Mouse (Mus musculus): ENCODE measurements around the gene Lrrc63.
A peak's percentile ranks its signal among the peaks of the same experiment; 100 is the strongest.
"Not testable (repeated sequence)": the region's sequence is repeated elsewhere in the genome, so short reads cannot be mapped to it uniquely, and the experiment has no call there.

The Lrrc63 gene

DNA sequence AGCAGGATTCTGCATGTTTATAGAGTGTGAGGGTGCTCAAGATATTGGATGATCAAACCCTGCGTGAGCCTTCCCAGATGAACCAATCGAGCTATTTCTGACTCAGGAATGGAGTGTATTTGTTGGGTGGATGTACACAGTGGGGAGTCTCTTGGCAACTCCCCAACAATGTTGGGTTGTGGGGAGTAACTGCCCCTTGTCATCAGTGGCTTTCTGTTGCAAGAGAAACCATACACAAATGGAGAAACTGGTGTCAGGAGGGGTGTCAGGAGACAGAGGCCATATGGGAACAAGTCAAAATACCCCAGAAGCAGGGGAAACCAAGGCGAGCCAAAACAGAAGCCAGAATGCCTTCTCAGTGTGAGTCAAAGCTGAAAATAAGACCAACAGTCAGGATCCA is 20.5 kb upstream of the Lrrc63 start:
- Histone ChIP-seq H3K9me3 (ENCODE audit: low read length) (no peaks in the 10 kb centered on the region), H3K27me3 (ENCODE audit: insufficient read depth, low read length) (no peaks in the 10 kb centered on the region), H3K4me3 (replicated peaks; ENCODE audit: low read length) (no peak overlapping the region), H3K36me3 (ENCODE audit: insufficient read depth, low read length) (no peaks in the 10 kb centered on the region), H3K4me1 (replicated peaks; ENCODE audit: low read depth, low read length) (no peaks in the 10 kb centered on the region)
- TF ChIP-seq POU5F1 (IDR thresholded peaks at IDR 0.05; ENCODE audit: borderline replicate concordance, low read length) = no peak
- TF ChIP-seq CTCF (conservative IDR thresholded peaks at IDR 0.05; ENCODE audit: low read length) = no peak
- TF ChIP-seq NANOG (IDR thresholded peaks at IDR 0.05; ENCODE audit: borderline replicate concordance, low read length) = no peak

DNA sequence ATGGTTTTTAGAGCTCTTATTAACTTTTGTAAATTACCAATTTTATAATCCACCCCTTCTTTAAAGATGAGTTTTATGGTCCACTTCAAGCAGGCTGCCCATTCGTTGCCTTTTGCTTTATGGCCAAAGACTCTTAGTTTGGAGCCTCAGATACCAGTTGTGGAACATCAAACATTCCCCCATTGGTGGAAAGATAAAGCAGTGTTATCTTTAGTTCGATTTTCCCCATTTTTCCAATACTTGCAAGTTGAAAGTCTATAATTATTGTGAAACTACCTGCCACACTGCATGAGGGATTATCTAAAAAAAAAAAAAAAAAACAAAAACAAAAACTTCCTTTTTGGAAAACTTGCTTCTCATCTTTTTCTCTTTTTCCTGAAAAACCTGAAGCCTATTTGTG is 20.0 kb upstream of the Lrrc63 start:
- Histone ChIP-seq H3K4me1 (replicated peaks; ENCODE audit: low read depth, low read length) (no peaks in the 10 kb centered on the region), H3K36me3 (ENCODE audit: insufficient read depth, low read length) (no peaks in the 10 kb centered on the region), H3K9me3 (ENCODE audit: low read length) (no peaks in the 10 kb centered on the region), H3K4me3 (replicated peaks; ENCODE audit: low read length) (no peak overlapping the region), H3K27me3 (ENCODE audit: insufficient read depth, low read length) (no peaks in the 10 kb centered on the region)
- TF ChIP-seq CTCF (conservative IDR thresholded peaks at IDR 0.05; ENCODE audit: low read length) = no peak
- TF ChIP-seq NANOG (IDR thresholded peaks at IDR 0.05; ENCODE audit: borderline replicate concordance, low read length) = no peak
- no peak for TF ChIP-seq POU5F1 (IDR thresholded peaks at IDR 0.05; ENCODE audit: borderline replicate concordance, low read length)

DNA sequence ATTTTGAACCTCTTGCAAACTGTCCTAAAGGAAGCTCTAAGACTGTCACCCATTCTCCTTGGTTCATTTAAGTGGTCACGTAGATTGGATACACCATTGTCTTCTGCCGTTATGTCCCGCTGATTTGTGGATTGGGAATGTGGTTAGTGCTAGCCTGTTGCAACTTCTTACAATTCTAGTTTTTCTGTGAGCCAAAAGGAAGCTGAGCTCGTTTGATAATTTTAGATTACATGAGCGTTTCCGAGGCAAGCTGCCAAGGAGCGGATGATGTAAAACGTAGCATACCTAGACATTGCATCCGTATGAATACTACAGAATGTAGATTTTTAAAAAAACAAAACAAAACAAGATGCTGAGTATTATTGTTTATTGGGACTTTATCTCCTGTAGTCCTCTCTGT is 17.5 kb upstream of the Lrrc63 start:
- no peaks in the 10 kb centered on the region for H3K4me1 ChIP-seq (replicated peaks; ENCODE audit: low read depth, low read length)
- H3K4me3 ChIP-seq (replicated peaks; ENCODE audit: low read length) = no peak overlapping the region
- H3K9me3 ChIP-seq (ENCODE audit: low read length) = no peaks in the 10 kb centered on the region
- TF ChIP-seq POU5F1 (IDR thresholded peaks at IDR 0.05; ENCODE audit: borderline replicate concordance, low read length) = no peak
- no peak for TF ChIP-seq NANOG (IDR thresholded peaks at IDR 0.05; ENCODE audit: borderline replicate concordance, low read length)
- no peak for TF ChIP-seq CTCF (conservative IDR thresholded peaks at IDR 0.05; ENCODE audit: low read length)
- H3K36me3 ChIP-seq (ENCODE audit: insufficient read depth, low read length) = no peaks in the 10 kb centered on the region
- no peaks in the 10 kb centered on the region for H3K27me3 ChIP-seq (ENCODE audit: insufficient read depth, low read length)

DNA sequence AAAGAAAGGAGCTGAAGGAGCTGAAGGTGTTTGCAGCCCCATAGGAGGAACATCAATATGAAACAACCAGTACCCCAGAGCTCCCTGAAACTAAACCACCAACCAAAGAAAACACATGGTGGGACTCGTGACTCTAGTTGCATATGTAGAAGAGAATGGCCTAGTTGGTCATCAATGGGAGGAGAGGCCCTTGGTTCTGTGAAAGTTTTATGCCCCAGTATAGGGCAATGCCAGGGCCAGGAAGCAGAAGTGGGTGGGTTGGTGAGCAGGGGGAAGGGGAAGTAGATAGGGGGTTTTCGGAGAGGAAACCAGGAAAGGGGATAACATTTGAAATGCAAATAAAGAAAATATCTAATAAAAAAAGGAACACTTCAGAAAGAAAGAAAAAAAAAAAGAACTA is 17.0 kb upstream of the Lrrc63 start:
- H3K4me3 ChIP-seq (replicated peaks; ENCODE audit: low read length); H3K27me3 ChIP-seq (ENCODE audit: insufficient read depth, low read length); H3K9me3 ChIP-seq (ENCODE audit: low read length); H3K4me1 ChIP-seq (replicated peaks; ENCODE audit: low read depth, low read length); H3K36me3 ChIP-seq (ENCODE audit: insufficient read depth, low read length): not testable (repeated sequence)

DNA sequence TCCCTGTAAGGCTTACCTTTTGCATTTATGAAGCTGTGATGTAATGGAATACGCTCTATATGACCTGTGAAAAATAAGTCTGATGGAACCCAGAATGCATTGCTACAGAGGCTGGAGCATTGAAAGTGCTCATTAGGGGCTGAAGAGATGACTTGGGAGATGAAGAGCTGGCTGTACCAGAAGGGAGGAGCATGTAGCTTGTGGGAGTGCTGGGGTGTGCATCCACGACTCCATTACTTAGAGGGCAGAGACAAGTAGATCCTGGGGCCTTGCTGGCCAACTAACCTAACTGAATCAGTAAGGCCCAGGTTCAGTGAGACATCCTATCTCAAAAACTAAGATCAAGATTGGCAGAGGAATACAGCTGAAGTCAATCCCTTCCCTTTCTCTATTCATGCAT is 8.5 kb upstream of the Lrrc63 start:
- TF ChIP-seq NANOG (IDR thresholded peaks at IDR 0.05; ENCODE audit: borderline replicate concordance, low read length) (no peak), CTCF (conservative IDR thresholded peaks at IDR 0.05; ENCODE audit: low read length) (no peak)
- no peak overlapping the region for H3K4me3 ChIP-seq (replicated peaks; ENCODE audit: low read length)
- H3K4me1 ChIP-seq (replicated peaks; ENCODE audit: low read depth, low read length) = peaks cover 7% of the 10 kb centered on the region; the same call in 1 of the 2 replicates
- no peaks in the 10 kb centered on the region for H3K36me3 ChIP-seq (ENCODE audit: insufficient read depth, low read length)
- peaks cover 16% of the 10 kb centered on the region for H3K27me3 ChIP-seq (ENCODE audit: insufficient read depth, low read length)
- no peaks in the 10 kb centered on the region for H3K9me3 ChIP-seq (ENCODE audit: low read length)

DNA sequence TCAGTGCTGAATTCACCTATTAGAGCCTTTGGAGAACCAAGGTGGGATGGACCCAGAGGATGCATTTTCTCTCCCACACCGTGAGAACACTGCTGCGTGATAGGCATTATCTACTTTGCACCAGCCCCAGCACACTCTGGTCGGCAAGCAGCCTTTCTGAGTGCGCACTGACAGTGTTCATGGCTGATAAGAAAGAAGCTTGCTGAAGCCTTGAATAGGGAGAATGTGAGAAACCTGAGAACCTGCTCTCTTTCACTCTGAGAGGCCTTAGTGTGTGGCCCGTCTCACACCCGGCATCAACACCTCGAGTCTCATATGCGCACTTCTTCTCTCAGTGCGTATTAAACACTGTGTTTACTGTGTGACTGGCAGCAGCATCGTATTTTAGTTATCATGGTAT is 7.8 kb upstream of the Lrrc63 start:
- Histone ChIP-seq H3K36me3 (ENCODE audit: insufficient read depth, low read length) (no peaks in the 10 kb centered on the region), H3K9me3 (ENCODE audit: low read length) (no peaks in the 10 kb centered on the region), H3K27me3 (ENCODE audit: insufficient read depth, low read length) (peaks cover 16% of the 10 kb centered on the region), H3K4me1 (replicated peaks; ENCODE audit: low read depth, low read length) (peaks cover 7% of the 10 kb centered on the region; the same call in 1 of the 2 replicates), H3K4me3 (replicated peaks; ENCODE audit: low read length) (no peak overlapping the region)
- TF ChIP-seq NANOG (IDR thresholded peaks at IDR 0.05; ENCODE audit: borderline replicate concordance, low read length) = no peak
- no peak for TF ChIP-seq POU5F1 (IDR thresholded peaks at IDR 0.05; ENCODE audit: borderline replicate concordance, low read length)
- no peak for TF ChIP-seq CTCF (conservative IDR thresholded peaks at IDR 0.05; ENCODE audit: low read length)

DNA sequence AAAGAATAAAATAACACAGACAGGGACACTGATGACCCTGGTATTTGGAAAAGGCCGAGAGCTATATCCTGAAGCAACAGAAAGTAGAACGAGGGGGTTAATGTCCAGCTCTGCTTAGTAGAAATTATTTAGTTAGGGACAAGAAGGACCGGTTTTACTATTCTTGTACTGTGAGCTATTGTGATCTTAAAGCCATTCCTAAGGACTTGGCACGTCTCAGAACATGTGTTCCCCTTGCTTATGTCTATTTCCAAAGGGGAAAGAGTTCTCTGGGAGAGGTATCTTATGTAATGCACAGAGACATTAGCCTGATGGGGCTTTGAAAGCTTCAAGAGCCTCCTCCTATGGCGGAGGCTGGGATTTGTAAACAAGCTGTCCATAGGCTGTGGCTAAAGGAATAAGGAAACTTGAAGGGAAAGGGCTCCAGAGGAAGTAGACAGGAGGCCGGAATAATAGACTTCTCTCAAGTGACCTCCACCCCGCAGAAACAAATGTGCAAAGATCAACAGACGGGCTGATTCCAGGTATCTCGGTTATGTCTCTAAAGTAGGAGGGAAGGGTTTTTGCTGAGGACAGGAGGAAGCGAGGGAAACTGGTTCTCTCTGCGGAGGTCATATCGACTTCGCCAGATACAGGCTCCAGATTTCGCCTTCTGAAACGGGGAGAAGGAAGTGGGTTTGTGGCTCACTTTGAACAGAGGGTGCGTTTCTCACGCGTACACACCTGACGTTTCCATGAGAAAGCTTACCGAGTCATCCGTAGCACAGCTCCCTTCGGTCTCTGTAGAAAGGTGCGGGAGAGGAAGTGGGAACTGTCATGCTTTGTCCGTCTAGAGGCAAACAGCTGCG is 5.7 kb upstream of the Lrrc63 start:
- no peak overlapping the region for H3K4me3 ChIP-seq (replicated peaks; ENCODE audit: low read length)
- no peaks in the 10 kb centered on the region for H3K9me3 ChIP-seq (ENCODE audit: low read length)
- H3K4me1 ChIP-seq (replicated peaks; ENCODE audit: low read depth, low read length) = peaks cover 13% of the 10 kb centered on the region
- H3K36me3 ChIP-seq (ENCODE audit: insufficient read depth, low read length) = no peaks in the 10 kb centered on the region
- no peak for TF ChIP-seq NANOG (IDR thresholded peaks at IDR 0.05; ENCODE audit: borderline replicate concordance, low read length)
- no peak for TF ChIP-seq CTCF (conservative IDR thresholded peaks at IDR 0.05; ENCODE audit: low read length)
- TF ChIP-seq POU5F1 (IDR thresholded peaks at IDR 0.05; ENCODE audit: borderline replicate concordance, low read length) = no peak
- H3K27me3 ChIP-seq (ENCODE audit: insufficient read depth, low read length) = peaks cover 20% of the 10 kb centered on the region

DNA sequence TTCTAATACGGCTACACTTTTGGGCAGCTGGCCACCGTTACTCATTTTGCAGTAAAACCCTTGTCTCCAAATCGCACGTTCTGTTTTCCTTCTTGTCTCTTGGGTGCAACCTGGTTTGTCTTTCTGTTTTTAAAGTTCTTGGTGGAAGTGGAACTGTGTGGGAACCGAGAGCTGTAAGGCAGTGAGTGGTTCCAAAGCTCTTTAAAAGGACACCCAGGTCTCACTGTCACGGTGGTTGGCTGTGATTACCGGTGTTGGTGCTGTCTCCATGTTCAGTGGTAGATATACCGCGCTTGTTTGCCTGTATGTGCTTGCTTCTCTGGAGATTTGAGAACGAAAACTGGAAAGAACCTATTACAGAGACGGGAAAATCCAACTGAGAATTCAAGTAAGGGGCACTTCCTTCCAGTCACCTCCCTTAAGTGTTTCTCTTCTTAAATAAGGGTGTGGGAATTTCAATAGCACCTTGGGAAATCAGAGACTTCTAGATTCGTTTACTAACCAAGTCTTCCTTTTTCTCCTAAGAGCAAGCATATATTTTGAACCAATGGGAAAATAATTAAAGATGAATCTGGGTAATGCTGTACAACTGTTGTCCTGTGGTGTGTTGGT is 749 bp upstream of the Lrrc63 start:
- H3K4me3 ChIP-seq (replicated peaks; ENCODE audit: low read length) = peak overlapping the region; percentile 66
- H3K4me1 ChIP-seq (replicated peaks; ENCODE audit: low read depth, low read length) = peaks cover 15% of the 10 kb centered on the region
- H3K36me3 ChIP-seq (ENCODE audit: insufficient read depth, low read length) = no peaks in the 10 kb centered on the region
- no peaks in the 10 kb centered on the region for H3K9me3 ChIP-seq (ENCODE audit: low read length)
- peaks cover 36% of the 10 kb centered on the region for H3K27me3 ChIP-seq (ENCODE audit: insufficient read depth, low read length)
- TF ChIP-seq POU5F1 (IDR thresholded peaks at IDR 0.05; ENCODE audit: borderline replicate concordance, low read length) (no peak), CTCF (conservative IDR thresholded peaks at IDR 0.05; ENCODE audit: low read length) (no peak), NANOG (IDR thresholded peaks at IDR 0.05; ENCODE audit: borderline replicate concordance, low read length) (no peak)

DNA sequence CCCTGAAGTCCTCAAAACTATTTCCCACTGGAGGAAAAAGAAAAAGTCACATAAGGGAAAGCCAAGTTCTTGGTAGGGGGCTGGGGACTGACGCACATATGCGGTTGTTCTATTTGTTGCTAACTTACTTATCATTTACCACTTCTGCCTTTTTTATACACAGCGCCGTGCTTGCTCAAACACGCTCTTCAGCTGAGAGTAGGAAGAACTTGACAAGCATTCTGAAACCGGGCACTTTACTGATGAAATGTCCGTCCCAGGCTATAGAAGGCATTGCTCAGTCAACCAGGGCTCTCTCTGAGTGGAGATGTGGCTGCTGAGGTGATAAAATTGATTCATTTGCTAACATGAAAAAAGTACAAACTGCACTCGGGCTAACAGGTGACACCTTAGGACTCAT is 9.0 kb downstream of the Lrrc63 start:
- H3K4me1 ChIP-seq (replicated peaks; ENCODE audit: low read depth, low read length) = no peaks in the 10 kb centered on the region
- H3K4me3 ChIP-seq (replicated peaks; ENCODE audit: low read length) = no peak overlapping the region
- H3K9me3 ChIP-seq (ENCODE audit: low read length) = no peaks in the 10 kb centered on the region
- peaks cover 8% of the 10 kb centered on the region for H3K27me3 ChIP-seq (ENCODE audit: insufficient read depth, low read length)
- H3K36me3 ChIP-seq (ENCODE audit: insufficient read depth, low read length) = no peaks in the 10 kb centered on the region
- TF ChIP-seq POU5F1 (IDR thresholded peaks at IDR 0.05; ENCODE audit: borderline replicate concordance, low read length) (no peak), NANOG (IDR thresholded peaks at IDR 0.05; ENCODE audit: borderline replicate concordance, low read length) (no peak), CTCF (conservative IDR thresholded peaks at IDR 0.05; ENCODE audit: low read length) (no peak)
